Mouse (Mus musculus) mesoderm, embryonic 11.5 days (tissue): ENCODE data around the gene Tubgcp6.

Experiments
- DNase-seq: peaks from one replicate; pipeline ENCODE4 v3.0.0-alpha.2; 2012; ENCODE audit warnings: low read depth, low spot score

Gene Tubgcp6

DNA sequence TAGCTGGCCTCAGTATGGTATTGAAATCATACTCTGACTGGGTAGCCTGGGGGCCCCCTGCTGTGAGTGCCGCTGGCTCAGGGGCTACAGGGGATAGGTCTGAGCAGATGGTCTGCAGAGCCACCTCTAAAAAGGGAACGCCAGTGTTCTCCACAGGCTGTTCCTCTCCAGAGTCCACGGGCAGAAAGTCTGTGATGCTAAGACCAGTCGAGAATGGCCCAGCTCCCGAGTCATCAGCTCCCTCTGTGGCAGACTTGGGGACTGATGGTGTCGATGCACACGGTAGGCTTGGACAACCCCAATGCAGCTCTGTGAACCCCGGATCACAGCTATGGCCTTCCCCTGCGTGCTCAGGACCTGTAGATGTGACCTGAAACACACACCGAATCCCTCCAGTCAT lies 19.0 kb downstream of the Tubgcp6 start:
- DNase-seq = no peak

DNA sequence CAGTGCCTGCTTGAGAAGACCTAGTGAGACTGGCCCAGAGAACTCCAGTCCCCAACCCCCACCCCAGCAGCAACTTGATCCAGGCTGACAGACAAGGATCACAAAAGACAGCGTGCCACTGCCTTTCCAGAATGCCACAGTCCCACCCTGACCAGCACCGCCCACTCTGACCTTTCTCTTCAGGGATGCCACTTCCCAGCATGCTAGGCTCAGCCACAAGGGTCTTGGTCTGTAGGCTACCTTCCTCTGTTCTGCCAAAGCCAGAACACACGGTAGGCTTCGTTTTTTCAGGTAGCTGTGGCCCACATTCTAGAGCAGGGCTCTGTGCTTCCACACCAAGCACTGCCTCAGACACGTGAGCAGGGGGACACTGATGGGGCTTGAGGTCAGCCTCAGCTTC lies 20.3 kb downstream of the Tubgcp6 start:
- no peak for DNase-seq

DNA sequence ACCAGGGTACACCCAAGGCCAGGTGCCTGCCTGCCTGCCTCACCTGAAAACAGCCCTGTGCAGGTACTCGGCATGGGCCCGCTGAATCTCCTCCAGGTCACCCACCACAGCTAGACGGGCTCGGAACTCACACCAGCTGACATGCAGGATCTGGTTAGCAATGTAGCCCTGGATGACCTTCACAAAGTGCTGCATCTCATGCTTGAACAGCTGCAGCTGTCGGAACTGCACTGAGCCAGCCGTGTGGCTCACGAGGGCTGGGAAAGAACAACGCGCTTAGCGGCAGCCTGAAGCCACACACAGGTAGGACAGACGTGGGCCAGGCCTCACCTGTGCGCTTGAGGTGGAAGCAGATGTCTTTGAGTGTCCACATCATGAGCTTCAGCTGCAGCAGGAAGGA lies 22.1 kb downstream of the Tubgcp6 start:
- no peak for DNase-seq

DNA sequence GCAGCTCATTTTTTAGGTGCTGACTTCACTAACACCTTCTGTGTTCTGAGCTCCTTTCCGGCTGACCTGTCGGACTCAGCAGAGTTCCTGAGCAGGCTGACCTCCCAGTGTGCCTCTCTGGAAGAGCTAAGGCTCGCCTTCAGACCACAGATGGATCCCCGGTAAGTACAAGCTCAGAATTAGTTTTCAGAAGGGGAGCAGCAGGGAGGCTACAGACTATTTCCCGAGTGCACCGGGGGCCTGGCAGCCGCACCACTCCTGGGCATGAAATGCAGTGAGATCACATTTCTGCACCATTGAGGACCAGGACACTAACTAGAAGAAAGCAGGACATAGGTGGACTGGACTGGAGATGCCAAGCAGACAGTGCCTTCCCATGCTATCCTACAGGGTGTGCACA lies 24.3 kb downstream of the Tubgcp6 start:
- no peak for DNase-seq

DNA sequence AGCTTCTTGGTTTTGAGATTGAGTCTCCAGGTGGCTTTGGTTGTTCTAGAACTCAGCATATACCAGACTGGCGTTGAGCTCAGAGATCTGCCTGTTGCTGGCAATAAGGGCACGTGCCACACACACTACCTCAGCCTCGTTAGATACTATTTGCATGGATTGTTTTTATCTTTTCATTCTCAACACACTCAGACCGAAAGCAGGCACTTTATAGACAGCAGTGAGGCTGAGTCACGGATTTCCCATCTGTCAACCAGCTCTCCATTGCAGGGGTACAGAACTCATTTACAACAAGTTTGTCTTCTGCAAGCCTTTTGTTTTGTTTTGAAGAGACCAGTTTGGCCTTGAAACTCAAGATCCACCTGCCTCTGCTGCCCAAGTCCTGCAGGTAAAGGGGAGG lies 25.5 kb downstream of the Tubgcp6 start:
- DNase-seq = no peak

DNA sequence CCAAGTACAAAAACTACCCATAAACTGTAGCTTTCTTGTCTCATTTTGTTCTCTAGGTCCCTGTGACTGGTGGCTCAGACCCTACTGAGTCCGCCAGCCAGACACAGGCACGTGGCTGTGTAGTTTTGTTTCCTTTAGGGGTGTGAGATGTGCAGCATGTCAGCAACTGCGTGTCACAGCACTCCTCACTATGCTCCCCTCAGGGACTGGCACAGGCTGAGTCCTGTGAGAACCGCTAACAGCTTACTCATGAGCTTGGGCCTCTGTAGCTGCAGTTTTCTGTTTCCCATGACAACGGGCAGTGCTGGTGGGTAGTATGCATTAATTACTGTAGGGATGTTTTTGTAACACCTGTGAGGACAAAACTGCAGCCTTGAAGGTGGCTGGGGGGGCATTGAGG lies 30.7 kb downstream of the Tubgcp6 start:
- no peak for DNase-seq

DNA sequence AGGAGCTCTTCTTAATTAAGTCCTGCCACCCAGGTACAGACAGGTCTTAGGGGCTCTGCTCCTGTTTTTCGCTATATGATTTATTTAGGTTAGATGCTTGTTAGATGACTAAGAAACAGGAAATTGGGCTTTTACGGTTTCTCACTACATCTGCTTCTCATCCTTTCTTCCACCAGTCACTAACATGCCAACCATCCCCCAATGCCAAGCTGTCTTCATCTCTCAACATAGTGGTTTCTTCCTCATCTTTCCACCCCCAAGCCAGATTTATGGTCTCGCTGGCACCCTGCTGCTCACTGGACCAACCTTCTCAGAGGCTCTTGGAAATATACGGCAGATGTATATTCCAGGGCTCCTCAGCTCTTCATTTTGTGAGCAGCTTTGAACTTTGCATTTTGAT lies 32.2 kb downstream of the Tubgcp6 start:
- DNase-seq = no peak

DNA sequence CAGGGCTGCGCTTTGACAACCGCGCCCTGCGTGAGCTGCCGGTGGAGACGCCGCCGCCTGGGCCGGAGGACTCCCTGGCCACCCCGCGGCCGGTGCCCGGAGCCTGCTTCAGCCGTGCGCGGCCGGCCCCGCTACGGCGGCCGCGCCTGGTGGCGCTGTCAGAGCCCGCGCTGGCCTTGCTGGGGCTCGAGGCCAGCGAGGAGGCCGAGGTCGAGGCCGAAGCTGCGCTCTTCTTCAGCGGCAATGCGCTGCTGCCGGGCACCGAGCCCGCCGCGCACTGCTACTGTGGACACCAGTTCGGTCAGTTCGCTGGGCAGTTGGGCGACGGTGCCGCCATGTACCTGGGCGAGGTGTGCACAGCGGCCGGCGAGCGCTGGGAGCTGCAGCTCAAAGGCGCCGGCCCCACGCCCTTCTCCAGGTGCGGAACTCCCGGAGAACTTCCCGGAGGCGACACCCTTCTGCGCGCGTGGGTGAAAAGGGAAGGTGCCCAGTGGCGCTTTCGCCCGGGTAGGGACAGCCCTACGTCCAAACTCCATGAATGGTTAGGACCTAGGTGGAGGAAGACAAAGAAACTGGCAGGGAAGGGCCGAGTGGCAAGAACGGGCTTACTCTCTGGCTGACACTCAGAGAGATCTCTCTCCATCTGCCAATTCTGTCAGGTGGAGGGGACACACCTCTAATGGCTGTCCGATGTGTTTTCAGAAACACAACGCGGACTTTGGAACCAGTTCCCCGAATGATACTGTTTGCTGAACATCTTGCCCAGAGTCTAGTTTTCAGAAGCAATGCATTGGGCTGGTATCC lies 33.5 kb downstream of the Tubgcp6 start:
- no peak for DNase-seq

DNA sequence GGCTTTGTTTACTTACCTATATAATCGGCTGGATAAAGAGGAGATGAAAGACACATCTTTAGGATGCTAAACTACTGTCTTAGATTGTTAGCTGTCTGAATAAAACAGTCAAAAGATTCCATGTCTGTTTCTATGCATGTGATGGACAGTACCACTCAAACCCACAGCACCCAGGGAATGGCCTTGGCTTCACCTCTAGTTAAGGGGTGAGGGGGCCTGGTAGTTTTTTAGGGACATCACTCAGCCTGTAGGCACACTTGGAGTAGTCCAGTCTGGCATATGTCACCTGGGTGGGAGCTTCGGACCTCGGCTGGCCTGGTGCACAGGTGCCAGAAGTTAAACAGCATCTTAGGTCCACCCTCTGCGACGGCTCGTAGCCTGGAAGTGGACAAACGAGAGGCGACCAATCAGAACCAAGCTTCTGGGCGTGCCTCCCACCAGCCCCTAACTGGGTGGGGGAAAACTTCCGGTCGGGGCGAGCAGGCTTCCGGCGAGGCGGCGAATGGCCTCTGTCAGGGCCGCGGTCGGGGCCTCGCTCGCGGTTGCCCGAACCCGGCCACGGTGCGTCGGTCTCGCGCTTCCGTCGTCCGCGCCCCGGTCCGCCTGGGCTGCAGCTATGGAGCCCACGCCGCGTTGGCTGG lies 34.2 kb downstream of the Tubgcp6 start, which contains the start of gene Selenoo:
Gene Selenoo (plus strand): TSS at position 478 of the 641 bp plus-strand sequence.
- DNase-seq = peak; percentile 92

DNA sequence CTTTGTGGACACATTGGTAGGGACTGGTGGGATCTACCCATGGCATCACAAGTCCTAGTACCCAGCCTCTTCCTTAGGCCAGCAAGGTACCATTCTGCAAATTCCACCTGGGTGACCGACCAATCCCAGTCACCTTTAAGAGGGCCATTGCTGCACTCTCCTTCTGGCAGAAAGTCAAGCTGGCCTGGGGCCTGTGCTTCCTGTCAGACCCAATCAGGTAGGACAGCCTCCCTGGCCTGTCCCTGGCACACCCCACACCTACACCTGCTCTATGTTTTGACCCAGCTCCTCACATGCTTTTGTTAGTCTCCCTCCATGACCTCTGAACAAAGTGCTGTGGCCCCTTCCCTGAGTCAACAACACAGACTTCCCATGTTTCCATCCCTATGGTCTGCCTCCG lies 38.1 kb downstream of the Tubgcp6 start:
- no peak for DNase-seq

DNA sequence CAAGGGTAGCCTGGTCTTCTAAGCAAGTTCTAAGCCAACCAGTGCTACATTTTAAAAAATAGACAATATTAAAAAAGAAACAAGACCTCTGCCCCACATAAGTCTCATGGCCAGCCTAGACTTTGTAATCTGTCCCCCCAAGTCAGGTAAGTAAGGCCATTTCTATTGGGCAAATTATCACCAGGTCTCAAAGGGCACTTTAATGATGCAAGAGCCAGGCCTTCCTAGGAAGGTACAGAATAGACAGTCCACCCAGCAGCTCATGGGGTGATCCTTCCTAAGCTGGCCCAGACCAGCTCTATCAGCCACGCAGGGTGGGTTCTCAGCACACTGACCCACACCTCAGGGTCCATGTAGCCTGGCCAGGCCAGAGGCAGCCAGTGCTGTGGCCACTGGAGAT lies 39.0 kb downstream of the Tubgcp6 start:
- DNase-seq = no peak

DNA sequence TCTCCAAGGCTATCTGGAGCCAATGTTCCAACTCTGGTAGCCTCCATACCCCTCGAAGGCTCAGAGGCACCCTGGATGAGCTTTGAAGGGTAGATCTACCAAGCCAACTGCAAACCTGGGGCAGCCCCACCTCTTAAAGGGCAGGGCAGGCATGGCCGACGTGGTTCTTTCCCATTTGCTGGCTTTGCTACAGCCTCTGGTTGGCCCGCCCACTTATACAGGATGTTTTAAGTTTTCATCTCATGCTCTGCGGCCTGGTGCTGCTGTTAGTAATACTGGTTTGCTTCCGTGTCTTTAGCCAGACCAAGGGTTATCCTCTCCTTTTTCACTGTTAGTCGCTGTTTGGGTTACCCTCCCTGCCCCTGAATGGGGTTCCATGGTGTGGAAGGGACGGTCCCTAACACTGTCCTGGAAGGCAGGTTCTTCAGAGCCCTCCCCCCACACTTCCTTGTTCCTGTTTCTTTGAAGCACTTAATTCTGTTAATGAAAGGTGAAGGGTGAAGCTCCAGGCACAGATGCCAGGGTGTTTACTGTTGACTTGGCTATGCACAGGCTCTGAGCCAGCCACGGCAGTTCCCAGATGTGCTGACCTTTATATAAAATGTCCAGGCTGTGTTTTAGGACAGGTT lies 44.6 kb downstream of the Tubgcp6 start:
- DNase-seq = no peak

DNA sequence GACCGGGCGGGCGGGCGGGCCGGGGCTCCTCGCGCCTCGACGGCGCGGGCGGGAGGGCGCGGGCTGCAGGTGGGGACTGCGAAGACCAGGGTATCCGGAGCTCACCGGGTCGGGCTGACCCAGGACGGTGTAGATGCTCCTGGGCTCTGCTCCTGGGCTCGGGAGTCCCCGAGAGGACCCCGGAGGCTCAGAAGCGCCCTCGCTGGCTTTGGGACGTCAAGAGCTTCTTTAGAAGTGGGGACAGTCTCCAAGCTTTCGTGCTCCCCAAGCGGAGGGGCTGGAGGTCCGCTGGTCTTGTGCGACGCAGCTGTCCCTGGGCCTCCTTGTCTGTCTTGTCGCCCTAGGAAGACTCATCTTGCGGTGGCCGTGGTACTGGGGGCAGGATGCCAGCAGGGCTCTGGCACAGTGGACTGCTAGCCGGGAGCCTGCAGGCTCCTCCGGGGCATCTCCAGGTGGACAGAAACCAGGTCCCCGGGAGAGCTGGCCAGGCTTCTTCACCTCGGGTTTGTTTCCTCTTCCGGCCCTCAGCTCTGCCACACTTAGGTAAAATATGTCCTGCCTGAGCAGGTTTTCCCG lies 46.7 kb downstream of the Tubgcp6 start:
- DNase-seq = peak; percentile 30

DNA sequence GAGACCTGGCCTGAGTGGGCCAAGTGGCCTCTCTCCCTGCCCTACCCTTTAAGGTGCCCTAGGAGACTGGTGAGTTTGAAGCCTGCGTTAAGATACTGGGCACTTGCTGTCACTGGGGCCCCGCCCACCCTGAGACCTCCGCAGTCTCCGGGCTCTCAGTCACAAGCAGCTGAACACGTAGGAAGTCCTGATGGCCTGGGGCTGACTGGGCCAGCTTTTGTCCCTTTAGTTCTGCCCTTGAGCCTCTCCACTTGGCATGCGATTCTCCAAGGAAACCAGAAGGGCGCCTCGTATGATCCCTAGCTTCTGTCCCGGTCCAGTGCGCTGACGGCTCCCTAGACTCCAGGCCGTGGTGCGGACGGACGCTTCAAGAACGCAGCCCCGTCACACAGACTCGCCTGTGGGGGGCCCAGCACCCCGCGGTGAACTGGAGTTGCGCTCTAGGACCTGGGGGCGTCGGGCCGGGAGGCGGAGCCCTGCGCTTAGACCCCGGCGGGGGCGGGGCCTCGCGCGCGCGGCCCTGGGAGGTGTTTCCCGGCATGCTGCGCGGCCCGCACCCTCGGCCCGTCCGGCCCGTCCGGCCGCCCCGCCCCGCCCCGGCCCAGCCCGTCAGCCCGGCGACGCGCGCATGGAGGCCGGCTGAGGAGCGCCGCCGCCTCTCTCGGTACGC lies 47.3 kb downstream of the Tubgcp6 start:
- peak; percentile 90 for DNase-seq

DNA sequence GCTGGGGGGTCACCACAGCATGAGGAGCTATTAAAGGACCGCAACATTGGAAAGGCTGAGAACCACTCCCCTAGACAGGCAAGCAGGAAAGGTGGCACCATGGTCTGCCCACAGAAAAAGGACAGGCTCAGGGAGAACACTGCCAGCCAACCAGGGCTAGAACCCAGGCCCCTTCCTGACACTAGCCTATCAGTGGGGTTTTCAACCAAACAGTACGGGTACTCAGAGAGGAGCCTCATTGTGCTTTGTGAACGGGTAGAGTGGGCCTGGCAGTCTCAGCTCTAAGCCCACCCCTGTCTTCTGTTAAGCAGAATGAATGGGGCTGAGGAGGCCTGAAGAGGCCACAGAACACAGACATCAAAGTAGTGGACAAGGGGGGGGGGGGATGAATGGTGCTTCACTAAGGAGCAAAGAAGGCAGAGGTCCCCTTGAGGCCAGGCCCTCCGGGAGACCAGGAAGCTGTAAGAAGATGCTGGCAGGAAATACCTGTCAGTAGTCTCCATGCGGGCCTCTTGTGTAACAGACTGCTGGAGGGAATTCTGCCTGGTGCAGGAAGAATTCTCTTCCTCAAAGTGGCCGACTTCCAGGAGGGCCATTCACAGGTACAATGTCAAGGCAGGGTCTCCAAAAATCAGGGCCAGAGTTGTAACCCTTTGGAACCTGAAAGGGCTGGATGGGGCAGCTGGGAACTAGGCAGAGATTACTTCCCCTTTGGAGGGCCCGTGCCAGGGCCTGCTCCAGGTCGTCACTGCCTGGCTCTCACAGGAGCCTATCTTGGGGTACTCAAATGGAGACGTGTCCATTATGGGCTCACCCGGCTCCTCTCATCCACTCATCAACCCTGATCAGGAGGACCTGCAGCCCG lies 48.1 kb downstream of the Tubgcp6 start, which contains the start of gene Trabd:
Gene Trabd (plus strand): TSS at position 512 of the 865 bp plus-strand sequence.
- DNase-seq = no peak

DNA sequence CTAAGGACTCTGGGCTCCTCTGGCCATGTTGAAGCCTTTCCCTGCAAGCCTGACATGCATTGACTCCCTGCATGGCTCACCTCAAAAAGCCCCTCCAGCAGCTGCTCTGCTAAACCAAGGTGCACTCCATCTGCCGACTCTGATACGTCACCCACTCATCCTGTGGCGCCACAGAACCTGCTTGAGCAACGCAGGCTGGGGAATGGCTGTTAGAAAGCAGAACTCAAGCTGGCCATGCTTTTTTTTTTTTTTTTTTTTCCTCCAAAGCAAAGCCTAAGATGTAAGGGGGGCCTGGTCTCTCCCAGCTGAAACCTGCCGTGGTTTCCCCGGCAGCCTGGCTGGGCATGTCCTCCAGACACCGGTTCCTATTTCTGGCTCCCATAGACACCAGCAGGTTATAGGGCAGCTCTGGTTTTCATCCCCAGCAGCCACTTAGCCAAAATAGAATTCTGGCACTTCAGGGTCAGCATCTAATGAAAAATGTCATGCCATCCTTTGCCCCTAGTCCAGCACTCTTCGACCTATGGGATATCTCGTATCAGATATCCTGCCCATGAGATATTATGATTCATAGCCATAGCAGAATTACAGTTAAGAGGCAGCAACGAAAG lies 48.8 kb downstream of the Tubgcp6 start:
- DNase-seq = no peak

DNA sequence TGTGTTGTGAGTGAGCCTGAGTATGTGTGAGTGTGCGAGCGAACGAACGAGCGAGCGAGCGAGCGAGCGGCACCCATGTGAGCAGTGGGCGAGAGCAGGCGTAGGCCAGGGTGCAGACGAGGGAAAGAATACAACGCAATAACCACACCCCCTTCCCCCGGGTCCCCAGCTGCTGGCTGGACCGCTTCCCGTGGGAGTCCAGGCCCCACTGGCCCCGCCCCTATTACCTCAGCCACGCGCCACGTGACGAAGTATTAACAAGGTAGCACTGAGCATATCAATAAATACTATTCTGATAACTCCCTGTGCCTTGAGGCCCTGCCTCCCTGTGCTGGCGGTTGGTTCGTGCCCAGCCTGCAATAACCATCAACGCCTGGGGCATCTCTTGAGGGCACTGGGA lies 52.3 kb downstream of the Tubgcp6 start:
- DNase-seq = no peak

DNA sequence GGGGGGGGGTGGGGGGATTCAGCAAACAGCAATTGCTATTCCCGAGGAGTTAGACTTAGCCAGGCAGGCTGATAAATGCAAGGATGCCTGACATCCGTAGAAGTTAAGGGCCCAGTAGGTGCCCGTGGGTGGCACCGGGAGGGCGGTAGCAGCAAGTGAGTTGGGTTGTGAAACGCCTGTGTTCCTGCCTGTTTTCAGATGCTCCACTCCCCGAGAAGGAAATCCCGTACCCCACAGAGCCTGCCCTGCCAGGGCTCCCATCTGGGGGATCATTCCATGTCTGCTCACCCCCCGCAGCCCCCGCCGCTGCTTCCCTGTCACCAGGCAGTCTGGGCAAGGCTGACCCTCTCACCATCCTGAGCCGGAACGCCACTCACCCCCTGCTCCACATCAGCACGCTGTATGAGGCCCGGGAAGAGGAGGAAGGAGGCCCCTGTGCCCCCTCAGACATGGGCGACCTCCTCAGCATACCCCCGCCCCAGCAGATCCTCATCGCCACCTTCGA lies 53.5 kb downstream of the Tubgcp6 start:
- DNase-seq = no peak

DNA sequence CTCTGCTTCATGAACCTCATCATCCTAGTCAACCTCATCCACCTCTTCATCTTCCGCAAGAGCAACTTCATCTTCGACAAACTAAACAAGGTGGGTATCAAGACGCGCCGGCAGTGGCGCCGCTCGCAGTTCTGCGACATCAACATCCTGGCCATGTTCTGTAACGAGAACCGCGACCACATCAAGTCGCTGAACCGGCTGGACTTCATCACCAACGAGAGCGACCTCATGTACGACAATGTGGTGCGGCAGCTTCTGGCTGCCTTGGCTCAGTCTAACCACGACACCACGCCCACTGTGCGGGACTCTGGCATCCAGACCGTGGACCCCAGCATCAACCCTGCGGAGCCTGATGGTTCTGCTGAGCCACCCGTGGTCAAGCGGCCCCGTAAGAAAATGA lies 54.7 kb downstream of the Tubgcp6 start:
- no peak for DNase-seq

DNA sequence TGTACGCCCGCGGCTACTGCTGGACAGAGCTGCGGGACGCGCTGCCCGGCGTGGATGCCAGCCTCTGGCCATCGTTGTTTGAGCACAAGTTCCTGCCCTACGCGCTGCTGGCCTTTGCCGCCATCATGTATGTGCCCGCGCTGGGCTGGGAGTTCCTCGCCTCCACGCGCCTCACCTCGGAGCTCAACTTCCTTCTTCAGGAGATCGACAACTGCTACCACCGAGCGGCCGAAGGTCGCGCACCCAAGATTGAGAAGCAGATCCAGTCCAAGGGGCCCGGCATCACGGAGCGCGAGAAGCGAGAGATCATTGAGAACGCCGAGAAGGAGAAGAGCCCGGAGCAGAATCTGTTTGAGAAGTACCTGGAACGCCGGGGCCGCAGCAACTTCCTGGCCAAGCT lies 55.3 kb downstream of the Tubgcp6 start:
- no peak for DNase-seq
